In genomic region chr16:23266896-23267295, GRCm38 (mm10) we compare ENCODE assay signal across 24 mouse cellular contexts.
"Had no signal": no experiment of that assay in that cellular context is flagged by ENCODE, and none has a peak within 500 bp of the region (broad histone marks: within the 10 kb centered on the region; RNA-seq: fewer than 3 reads in every experiment).

No protein-coding gene starts in this region.

- H3K27me3 ChIP-seq: hindbrain, embryonic 13.5 days; hindbrain, embryonic 15.5 days; kidney, embryonic 15.5 days; limb, embryonic 13.5 days; limb, embryonic 15.5 days had no signal

- H3K9me3 ChIP-seq: heart, embryonic 13.5 days; heart, embryonic 15.5 days; hindbrain, embryonic 13.5 days; hindbrain, embryonic 15.5 days; kidney, embryonic 15.5 days; limb, embryonic 13.5 days; limb, embryonic 15.5 days; liver, embryonic 12.5 days had no signal

- H3K4me3 ChIP-seq: heart, adult 2 months; heart, embryonic 13.5 days; heart, embryonic 15.5 days; hindbrain, embryonic 13.5 days; hindbrain, embryonic 15.5 days; kidney, embryonic 15.5 days; left cerebral cortex, adult 2 months; limb, embryonic 13.5 days; limb, embryonic 15.5 days; liver, embryonic 12.5 days had no signal

- H3K36me3 ChIP-seq: heart, embryonic 15.5 days had no signal

- H3K27ac ChIP-seq: heart, adult 2 months; heart, embryonic 13.5 days; heart, embryonic 15.5 days; hindbrain, embryonic 13.5 days; hindbrain, embryonic 15.5 days; hindbrain, postnatal 0 days; kidney, embryonic 15.5 days; left cerebral cortex, adult 2 months; limb, embryonic 13.5 days; limb, embryonic 15.5 days; liver, embryonic 12.5 days had no signal

- ATAC-seq: hindbrain, postnatal 0 days; intestine, embryonic 16.5 days; liver, embryonic 12.5 days had no signal

- H3K4me2 ChIP-seq: heart, embryonic 11.5 days; heart, embryonic 13.5 days; heart, embryonic 15.5 days; hindbrain, embryonic 13.5 days; hindbrain, embryonic 15.5 days; kidney, embryonic 15.5 days; limb, embryonic 13.5 days; limb, embryonic 15.5 days; liver, embryonic 12.5 days had no signal

- H3K9ac ChIP-seq: heart, embryonic 13.5 days; heart, embryonic 15.5 days; hindbrain, embryonic 13.5 days; hindbrain, embryonic 15.5 days; kidney, embryonic 15.5 days; limb, embryonic 13.5 days; limb, embryonic 15.5 days; liver, embryonic 12.5 days had no signal

- DNase-seq: gastrocnemius, postnatal 14 days; gastrocnemius, postnatal 36 days; heart, adult 2 months; heart, postnatal 14 days; heart, postnatal 36 days; kidney, adult 11 months; kidney, adult 2 months; kidney, adult 9 months; kidney, postnatal 14 days; kidney, postnatal 36 days; layer of hippocampus, adult 9-11 months; layer of hippocampus, postnatal 36 days had no signal
